Mouse (Mus musculus): Measurements from ENCODE around the gene Cadm1.

DNA sequence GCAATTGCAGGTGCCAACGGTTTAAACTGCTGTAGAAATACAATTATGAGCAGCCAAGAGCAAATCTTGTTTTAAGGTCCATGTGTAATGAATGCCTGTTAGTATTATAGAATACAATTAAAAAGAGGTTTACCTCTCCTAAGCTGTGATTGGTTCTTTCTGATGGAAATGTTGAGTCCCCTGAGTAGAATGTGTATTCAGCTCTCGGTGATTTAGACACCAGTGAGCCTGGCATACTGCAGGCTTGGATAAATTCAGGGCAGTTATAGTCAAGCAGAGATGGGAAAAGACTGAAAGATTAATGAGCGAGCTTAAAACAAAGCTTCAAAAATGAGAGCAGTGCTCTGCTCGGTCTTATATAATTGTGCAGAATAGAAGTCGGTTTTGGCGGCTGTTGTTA lies 177.4 kb downstream of the Cadm1 start:
- TF ChIP-seq MAZ (IDR thresholded peaks at IDR 0.05; ENCODE audit: low read depth, low read length) = no peak
- no peak for TF ChIP-seq HCFC1 (IDR thresholded peaks at IDR 0.05; ENCODE audit: low read depth, low read length)
- TF ChIP-seq E2F4 (IDR thresholded peaks at IDR 0.05; ENCODE audit: borderline replicate concordance, low read depth, low read length) = no peak
- TF ChIP-seq GATA1 (IDR thresholded peaks at IDR 0.05; ENCODE audit: low read depth, low read length) = no peak
- no peak for TF ChIP-seq POLR2A (IDR thresholded peaks at IDR 0.05; ENCODE audit: control insufficient read depth in 1 of 2, insufficient read depth in 1 of 2, low read depth in 1 of 2, low read length in 2 of 2, poor library complexity in 1 of 2)
- TF ChIP-seq CTCF (IDR thresholded peaks at IDR 0.05 in 2 of 3, conservative IDR thresholded peaks at IDR 0.05 in 1 of 3; ENCODE audit: control insufficient read depth in 1 of 3, insufficient read depth in 1 of 3, low read depth in 2 of 3, low read length in 3 of 3, poor library complexity in 1 of 3, severe bottlenecking in 1 of 3) = no peak
- no peak for TF ChIP-seq POLR2AphosphoS5 (IDR thresholded peaks at IDR 0.05; ENCODE audit: borderline replicate concordance, low read depth, low read length)
- no peak for TF ChIP-seq CHD1 (IDR thresholded peaks at IDR 0.05; ENCODE audit: low read depth, low read length)
- TF ChIP-seq KAT2A (conservative IDR thresholded peaks at IDR 0.05; ENCODE audit: low read depth, low read length) = no peak
- no peak for TF ChIP-seq UBTF (IDR thresholded peaks at IDR 0.05; ENCODE audit: borderline replicate concordance, insufficient read depth, low read depth, low read length)
- TF ChIP-seq USF1 (IDR thresholded peaks at IDR 0.05; ENCODE audit: low read depth, low read length) = no peak
- no peak for TF ChIP-seq POLR2AphosphoS2 (IDR thresholded peaks at IDR 0.05; ENCODE audit: low read length)
